Mouse (Mus musculus): ENCODE data around the gene Slc5a5. TPM values are rescaled to one million over a fixed set of nuclear protein-coding genes. Genes with fewer than 3 reads are reported as not detected.
A peak's percentile ranks its signal among the peaks of the same experiment; 100 is the strongest.

The Slc5a5 gene
- total RNA-seq (2014; fragmentation: Nextera tagmentation), result not detected in 2 replicates
- 0.06 TPM in 1 of 2 replicates, not detected in the other for total RNA-seq (2017)
- polyA plus RNA-seq (2012), result 0.26 and 0.28 TPM in 2 replicates

DNA sequence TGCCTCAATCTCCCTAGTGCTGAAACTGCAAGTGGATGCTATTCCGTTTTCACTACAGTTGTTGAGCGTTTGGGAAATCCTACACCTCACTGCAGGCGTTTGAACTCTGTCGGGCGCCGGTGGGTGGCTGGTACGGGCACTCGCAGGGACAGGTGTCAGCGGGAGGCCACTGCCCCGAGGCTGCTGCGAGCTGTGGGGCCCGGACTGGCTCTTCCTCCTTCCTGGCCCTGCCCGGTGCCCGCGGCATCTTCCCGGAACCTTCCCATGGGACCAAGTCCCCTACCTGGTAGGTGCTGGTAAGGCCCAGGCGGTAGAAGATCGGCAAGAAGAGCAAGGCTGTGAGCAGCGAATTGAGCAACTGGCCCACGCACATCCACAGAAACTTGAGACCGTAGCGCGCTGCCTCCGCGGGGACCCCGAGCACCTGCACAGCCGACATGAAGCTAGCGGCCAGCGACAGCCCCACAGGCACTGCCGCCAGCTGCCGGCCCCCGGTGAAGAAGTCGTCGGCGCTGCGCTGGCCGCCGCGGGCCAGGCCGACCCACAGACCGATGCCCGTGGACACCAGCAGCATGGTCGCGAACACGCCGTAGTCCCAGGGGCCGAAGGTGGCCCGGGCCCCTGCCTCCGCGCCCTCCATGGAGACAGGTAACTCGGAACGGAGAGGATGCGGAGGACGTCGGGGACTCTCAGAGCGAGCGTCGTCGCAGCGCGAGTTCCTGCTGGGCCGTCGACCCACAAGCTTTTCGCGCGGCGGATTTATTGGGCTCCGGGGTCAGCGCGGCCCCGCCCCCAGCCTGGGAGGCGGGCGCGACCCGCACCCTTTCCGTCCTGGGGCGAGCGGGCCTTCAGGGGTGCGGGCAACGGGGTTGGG, at the start of gene Slc5a5:
Gene Slc5a5, minus strand, starts transcription at position 736 of the 874 bp plus-strand sequence.
- Histone ChIP-seq H3K36me3 (replicated peaks) (peaks cover 63% of the 10 kb centered on the region), H3K4me1 (ENCODE audit: insufficient read depth, low read depth, low read length) (peaks cover 31% of the 10 kb centered on the region), H3K9me3 (replicated peaks) (peaks cover 28% of the 10 kb centered on the region), H3K27me3 (ENCODE audit: insufficient read depth, low read length) (peaks cover 3% of the 10 kb centered on the region; the same call in 1 of the 2 replicates), H3K4me3 (ENCODE audit: low read depth, low read length) (peak within 1 kb of the TSS; percentile 30; the same call in 1 of the 2 replicates)
- ATAC-seq (ENCODE audit: extremely low read depth, insufficient number of reproducible peaks, low FRiP score, poor library complexity, severe bottlenecking) (no peak), DNase-seq (ENCODE audit: low spot score) (no peak)
- no peak for TF ChIP-seq CTCF (IDR thresholded peaks at IDR 0.05; ENCODE audit: low read depth, low read length)
- TF ChIP-seq TAL1 (conservative IDR thresholded peaks at IDR 0.05; ENCODE audit: low read depth, low read length), result no peak
- no peak for TF ChIP-seq POLR2AphosphoS5 (IDR thresholded peaks at IDR 0.05; ENCODE audit: insufficient replicate concordance, low read depth, low read length)
- TF ChIP-seq GATA2 (IDR thresholded peaks at IDR 0.05; ENCODE audit: borderline replicate concordance, low read depth, low read length), result no peak
- no peak for TF ChIP-seq GATA1 (IDR thresholded peaks at IDR 0.05; ENCODE audit: borderline replicate concordance, low read length)

GRCm38 (mm10) chr8:70941478-70941877, 48.9 kb upstream of the Slc5a5 start:
- no peak for DNase-seq (ENCODE audit: low spot score)
- no peak for ATAC-seq (ENCODE audit: extremely low read depth, insufficient number of reproducible peaks, low FRiP score, poor library complexity, severe bottlenecking)
- Histone ChIP-seq H3K36me3 (replicated peaks) (no peaks in the 10 kb centered on the region), H3K4me3 (ENCODE audit: low read depth, low read length) (no peak overlapping the region), H3K4me1 (ENCODE audit: insufficient read depth, low read depth, low read length) (no peaks in the 10 kb centered on the region), H3K27me3 (ENCODE audit: insufficient read depth, low read length) (peaks cover 14% of the 10 kb centered on the region), H3K9me3 (replicated peaks) (no peaks in the 10 kb centered on the region)
- TF ChIP-seq GATA2 (IDR thresholded peaks at IDR 0.05; ENCODE audit: borderline replicate concordance, low read depth, low read length), result no peak
- TF ChIP-seq POLR2AphosphoS5 (IDR thresholded peaks at IDR 0.05; ENCODE audit: insufficient replicate concordance, low read depth, low read length), result no peak
- TF ChIP-seq TAL1 (conservative IDR thresholded peaks at IDR 0.05; ENCODE audit: low read depth, low read length), result no peak
- TF ChIP-seq CTCF (IDR thresholded peaks at IDR 0.05; ENCODE audit: low read depth, low read length), result no peak
- no peak for TF ChIP-seq GATA1 (IDR thresholded peaks at IDR 0.05; ENCODE audit: borderline replicate concordance, low read length)

DNA sequence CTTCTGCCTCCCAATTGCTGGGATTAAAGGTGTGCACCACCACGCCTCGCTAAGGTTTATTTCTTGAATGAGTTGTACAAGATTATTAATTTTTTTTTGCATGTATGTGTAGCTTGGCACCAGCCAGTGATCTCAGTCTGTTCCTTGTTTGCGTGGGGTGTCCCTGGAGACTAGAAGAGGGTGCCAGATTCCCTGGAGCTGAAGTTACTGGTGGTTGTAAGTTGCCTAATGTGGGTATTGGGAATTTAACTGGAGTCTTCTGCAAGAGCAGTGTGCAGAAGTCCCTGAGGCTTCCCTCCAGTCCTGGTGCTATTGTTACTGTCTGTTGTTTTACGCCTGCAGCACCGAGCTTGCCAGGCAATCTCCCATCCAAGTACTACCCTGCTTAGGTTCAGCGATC, 44.6 kb upstream of the Slc5a5 start:
- Histone ChIP-seq H3K27me3 (ENCODE audit: insufficient read depth, low read length) (peaks cover 28% of the 10 kb centered on the region), H3K9me3 (replicated peaks) (no peaks in the 10 kb centered on the region), H3K36me3 (replicated peaks) (no peaks in the 10 kb centered on the region), H3K4me3 (ENCODE audit: low read depth, low read length) (no peak overlapping the region), H3K4me1 (ENCODE audit: insufficient read depth, low read depth, low read length) (no peaks in the 10 kb centered on the region)
- no peak for TF ChIP-seq TAL1 (conservative IDR thresholded peaks at IDR 0.05; ENCODE audit: low read depth, low read length)
- no peak for TF ChIP-seq GATA2 (IDR thresholded peaks at IDR 0.05; ENCODE audit: borderline replicate concordance, low read depth, low read length)
- DNase-seq (ENCODE audit: low spot score) (no peak), ATAC-seq (ENCODE audit: extremely low read depth, insufficient number of reproducible peaks, low FRiP score, poor library complexity, severe bottlenecking) (no peak)

- no peaks in the 10 kb centered on the region for H3K9me3 ChIP-seq (replicated peaks)
- H3K36me3 ChIP-seq (replicated peaks), result no peaks in the 10 kb centered on the region
- no peak overlapping the region for H3K4me3 ChIP-seq (ENCODE audit: low read depth, low read length)
- ATAC-seq (ENCODE audit: extremely low read depth, insufficient number of reproducible peaks, low FRiP score, poor library complexity, severe bottlenecking) (no peak), DNase-seq (ENCODE audit: low spot score) (no peak)
- H3K27me3 ChIP-seq (ENCODE audit: insufficient read depth, low read length), result peaks cover 30% of the 10 kb centered on the region
- no peaks in the 10 kb centered on the region for H3K4me1 ChIP-seq (ENCODE audit: insufficient read depth, low read depth, low read length)
- TF ChIP-seq CTCF (IDR thresholded peaks at IDR 0.05; ENCODE audit: low read depth, low read length) (no peak), POLR2AphosphoS5 (IDR thresholded peaks at IDR 0.05; ENCODE audit: insufficient replicate concordance, low read depth, low read length) (no peak), GATA1 (IDR thresholded peaks at IDR 0.05; ENCODE audit: borderline replicate concordance, low read length) (no peak), GATA2 (IDR thresholded peaks at IDR 0.05; ENCODE audit: borderline replicate concordance, low read depth, low read length) (no peak)
Measured at GRCm38 (mm10) chr8:70934786-70935185, 42.2 kb upstream of the Slc5a5 start.

DNA sequence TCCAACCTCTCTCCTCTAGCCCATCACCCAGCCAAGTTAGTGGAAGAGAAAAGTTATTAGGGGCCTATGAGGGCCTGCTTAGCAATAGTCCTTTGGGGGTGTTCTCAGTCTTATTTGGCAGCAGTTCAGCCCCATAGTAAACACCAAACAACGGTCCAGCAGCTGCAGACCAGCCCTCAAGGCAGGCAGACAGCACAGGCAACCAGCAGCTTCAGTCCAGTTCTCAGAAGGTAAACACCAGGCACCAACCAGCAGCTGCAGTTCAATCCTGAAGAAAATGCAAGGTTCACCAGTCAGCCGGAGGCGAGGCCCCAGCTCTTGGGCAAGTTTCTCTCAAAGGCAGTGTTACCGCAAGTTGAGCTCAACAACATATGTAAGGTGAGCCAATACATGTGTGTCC, 40.5 kb upstream of the Slc5a5 start:
- no peak for ATAC-seq (ENCODE audit: extremely low read depth, insufficient number of reproducible peaks, low FRiP score, poor library complexity, severe bottlenecking)
- Histone ChIP-seq H3K4me1 (ENCODE audit: insufficient read depth, low read depth, low read length) (peaks cover 9% of the 10 kb centered on the region), H3K9me3 (replicated peaks) (no peaks in the 10 kb centered on the region), H3K4me3 (ENCODE audit: low read depth, low read length) (no peak overlapping the region), H3K27me3 (ENCODE audit: insufficient read depth, low read length) (peaks cover 39% of the 10 kb centered on the region), H3K36me3 (replicated peaks) (no peaks in the 10 kb centered on the region)
- DNase-seq (ENCODE audit: low spot score), result no peak
- TF ChIP-seq POLR2AphosphoS5 (IDR thresholded peaks at IDR 0.05; ENCODE audit: insufficient replicate concordance, low read depth, low read length) (no peak), CTCF (IDR thresholded peaks at IDR 0.05; ENCODE audit: low read depth, low read length) (no peak), TAL1 (conservative IDR thresholded peaks at IDR 0.05; ENCODE audit: low read depth, low read length) (no peak), GATA1 (IDR thresholded peaks at IDR 0.05; ENCODE audit: borderline replicate concordance, low read length) (no peak), GATA2 (IDR thresholded peaks at IDR 0.05; ENCODE audit: borderline replicate concordance, low read depth, low read length) (no peak)

DNA sequence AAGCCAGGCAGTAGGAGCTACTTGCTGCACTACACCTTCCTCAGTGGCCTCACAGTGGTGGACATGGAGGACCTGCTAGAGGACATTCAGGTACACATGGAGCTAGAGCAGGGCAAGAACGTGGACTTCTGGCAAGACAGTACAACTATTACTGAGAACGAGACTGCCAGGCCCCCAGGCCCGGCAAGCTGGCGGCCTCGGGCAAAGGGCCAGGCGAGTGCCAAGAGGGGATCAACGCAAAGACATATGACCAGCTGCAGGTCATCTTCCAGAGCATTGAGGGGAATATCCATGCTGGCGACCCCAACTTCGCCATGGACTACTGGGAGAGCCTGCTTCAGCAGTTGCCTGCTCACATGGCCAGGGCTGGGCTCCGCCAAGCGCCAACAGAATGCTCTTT, 39.2 kb upstream of the Slc5a5 start:
- H3K36me3 ChIP-seq (replicated peaks), result no peaks in the 10 kb centered on the region
- peaks cover 37% of the 10 kb centered on the region for H3K27me3 ChIP-seq (ENCODE audit: insufficient read depth, low read length)
- DNase-seq (ENCODE audit: low spot score) (no peak), ATAC-seq (ENCODE audit: extremely low read depth, insufficient number of reproducible peaks, low FRiP score, poor library complexity, severe bottlenecking) (no peak)
- H3K9me3 ChIP-seq (replicated peaks), result no peaks in the 10 kb centered on the region
- TF ChIP-seq TAL1 (conservative IDR thresholded peaks at IDR 0.05; ENCODE audit: low read depth, low read length) (no peak), GATA2 (IDR thresholded peaks at IDR 0.05; ENCODE audit: borderline replicate concordance, low read depth, low read length) (no peak), GATA1 (IDR thresholded peaks at IDR 0.05; ENCODE audit: borderline replicate concordance, low read length) (no peak), CTCF (IDR thresholded peaks at IDR 0.05; ENCODE audit: low read depth, low read length) (no peak), POLR2AphosphoS5 (IDR thresholded peaks at IDR 0.05; ENCODE audit: insufficient replicate concordance, low read depth, low read length) (no peak)
- H3K4me3 ChIP-seq (ENCODE audit: low read depth, low read length), result no peak overlapping the region
- peaks cover 9% of the 10 kb centered on the region for H3K4me1 ChIP-seq (ENCODE audit: insufficient read depth, low read depth, low read length)
